Mouse (Mus musculus) ES-E14 (cell line): ENCODE data around the gene Zfp652. TPM values are rescaled to one million over a fixed set of nuclear protein-coding genes. Genes with fewer than 3 reads are reported as not detected.
"Not testable (repeated sequence)": the region's sequence is repeated elsewhere in the genome, so short reads cannot be mapped to it uniquely, and the experiment has no call there.

Source experiments
- DNase-seq: peaks from one replicate; pipeline ENCODE4 v3.0.0-alpha.2; 2013; ENCODE audit warnings: low read depth, low spot score
- H3K27ac ChIP-seq: 2 replicates; pipeline ENCODE4 v1.5.1; 2012; ENCODE audit warnings: low read depth, mild to moderate bottlenecking, low read length, moderate library complexity, mixed read lengths; ENCODE audit not compliant: poor library complexity, insufficient read depth, severe bottlenecking
- H3K36me3 ChIP-seq: 2 replicates; pipeline ENCODE4 v1.6.1; 2012; ENCODE audit warnings: mild to moderate bottlenecking, low read length, moderate library complexity, mixed read lengths; ENCODE audit not compliant: control insufficient read depth, poor library complexity, insufficient read depth, severe bottlenecking
- H3K4me1 ChIP-seq, 2 experiments: fragments of 150-350 bp in 1 of 2; sonication (generic) in 1 of 2; 2 replicates each; pipeline ENCODE4 v1.6.1; 2012; ENCODE audit warnings: low read length in 2 of 2, mild to moderate bottlenecking in 1 of 2, mixed read lengths in 1 of 2; ENCODE audit not compliant: control insufficient read depth in 2 of 2, insufficient read depth in 2 of 2, poor library complexity in 1 of 2
- H3K4me3 ChIP-seq, 2 experiments: fragments of 150-350 bp in 1 of 2; sonication (generic) in 1 of 2; 2 replicates each; pipeline ENCODE4 v1.5.1; 2012; ENCODE audit warnings: low read length in 2 of 2, low read depth in 1 of 2, mild to moderate bottlenecking in 1 of 2, mixed read lengths in 1 of 2; ENCODE audit not compliant: insufficient read depth in 1 of 2, poor library complexity in 1 of 2, severe bottlenecking in 1 of 2
- H3K9ac ChIP-seq: 2 replicates; pipeline ENCODE4 v1.6.1; 2012; ENCODE audit warnings: low read depth, mild to moderate bottlenecking, low read length, mixed read lengths; ENCODE audit not compliant: poor library complexity, insufficient read depth, severe bottlenecking
- H3K9me3 ChIP-seq: fragments of 150-350 bp; sonication (generic); 2 replicates; pipeline ENCODE4 v1.6.1; 2012; ENCODE audit warnings: low read depth, mild to moderate bottlenecking, low read length; ENCODE audit not compliant: control insufficient read depth, insufficient read depth
- CHD2 ChIP-seq: IDR thresholded peaks from 2 replicates; pipeline ENCODE4 v1.6.1; 2014; ENCODE audit warnings: mild to moderate bottlenecking, low read depth, low read length, inconsistent platforms
- HCFC1 ChIP-seq: IDR thresholded peaks from 2 replicates; pipeline ENCODE4 v1.6.1; 2012; ENCODE audit warnings: low read length, inconsistent platforms, borderline replicate concordance; ENCODE audit not compliant: insufficient read depth
- MAFK ChIP-seq: IDR thresholded peaks from 2 replicates; pipeline ENCODE4 v1.6.1; 2014; ENCODE audit warnings: mild to moderate bottlenecking, low read depth, low read length, inconsistent platforms; ENCODE audit not compliant: insufficient read depth
- ZC3H11A ChIP-seq: IDR thresholded peaks from 2 replicates; pipeline ENCODE4 v1.6.1; 2012; ENCODE audit warnings: low read depth, mild to moderate bottlenecking, inconsistent platforms, low read length, borderline replicate concordance
- ZNF384 ChIP-seq: IDR thresholded peaks from 2 replicates; pipeline ENCODE4 v1.6.1; 2012; ENCODE audit warnings: low read depth, low read length, inconsistent platforms
- in situ Hi-C, 2 experiments: fragments of 600-800 bp; cut with MboI; formaldehyde crosslinking; loops; one replicate each; pipeline ENCODE4 v1.15.1; 2025; ENCODE audit warnings: low sequenced_read_pairs in 2 of 2, inconsistent platforms in 1 of 2; ENCODE audit not compliant: unreplicated experiment in 2 of 2
- total RNA-seq: library from RNA; depleted of rRNA; stranded (reverse); fragments of 300-350 nt; gene quantifications from 2 replicates; pipeline ENCODE4 v1.2.3, GENCODE M21; 2012; rRNA removed

The Zfp652 gene
- 26.9 and 47.0 TPM in 2 replicates for total RNA-seq

- no peak for TF ChIP-seq ZNF384
- TF ChIP-seq MAFK, result no peak
- TF ChIP-seq ZC3H11A, result no peak
- no peak for TF ChIP-seq CHD2
- no peak for TF ChIP-seq HCFC1
- H3K27ac ChIP-seq, result peak within 1 kb of the TSS; percentile 83
- H3K9me3 ChIP-seq, result no peaks in the 10 kb centered on the region
- peak within 1 kb of the TSS; percentile 78 for H3K9ac ChIP-seq
- peak; percentile 96 for DNase-seq
- in situ Hi-C loops, result no loop called here
- peaks cover 9 to 22% of the 10 kb centered on the region in 2 experiments for H3K4me1 ChIP-seq
- H3K4me3 ChIP-seq, result peak within 1 kb of the TSS; percentile 74 to 81
- H3K36me3 ChIP-seq, result no peaks in the 10 kb centered on the region
Observed at GRCm38 (mm10) chr11:95712563-95713224, at the start of gene Zfp652. Gene Zfp652 (plus strand): TSS chr11:95712673.

GRCm38 (mm10) chr11:95666529-95667149 is 45.8 kb upstream of the Zfp652 start, which contains the start of gene Phb:
Gene Phb (plus strand): TSS chr11:95666957.
- TF ChIP-seq MAFK, result no peak
- peak; percentile 99 for TF ChIP-seq HCFC1
- TF ChIP-seq CHD2, result peak; percentile 92
- H3K4me1 ChIP-seq, result no peaks in the 10 kb centered on the region
- H3K4me3 ChIP-seq, result peak within 1 kb of the TSS; percentile 88 to 96
- peak; percentile 98 for DNase-seq
- in situ Hi-C loops, result no loop called here
- H3K36me3 ChIP-seq, result peaks cover 30% of the 10 kb centered on the region
- H3K9ac ChIP-seq, result peak within 1 kb of the TSS; percentile 84
- no peaks in the 10 kb centered on the region for H3K9me3 ChIP-seq
- peak within 1 kb of the TSS; percentile 59; the same call in 1 of the 2 replicates for H3K27ac ChIP-seq

- H3K9ac ChIP-seq, result peak overlapping the region; percentile 84
- in situ Hi-C loops, result no loop called here
- no peaks in the 10 kb centered on the region for H3K9me3 ChIP-seq
- peak overlapping the region; percentile 88 to 96 for H3K4me3 ChIP-seq
- H3K36me3 ChIP-seq, result peaks cover 33% of the 10 kb centered on the region
- H3K27ac ChIP-seq, result peak overlapping the region; percentile 59; the same call in 1 of the 2 replicates
- H3K4me1 ChIP-seq, result no peaks in the 10 kb centered on the region
- no peak for TF ChIP-seq CHD2
- no peak for TF ChIP-seq ZNF384
- TF ChIP-seq MAFK, result no peak
- no peak for TF ChIP-seq ZC3H11A
- TF ChIP-seq HCFC1, result no peak
- DNase-seq, result no peak
Observed at GRCm38 (mm10) chr11:95667177-95667576, 45.3 kb upstream of the Zfp652 start.

- H3K9me3 ChIP-seq, H3K27ac ChIP-seq, H3K4me1 ChIP-seq, in situ Hi-C loops, DNase-seq: not testable (repeated sequence)
- Histone ChIP-seq H3K4me3 (peak overlapping the region; percentile 88 to 96; a peak in 3 of 4 replicates), H3K36me3 (peaks cover 37% of the 10 kb centered on the region), H3K9ac (peak overlapping the region; percentile 84; the same call in 1 of the 2 replicates)
Observed at GRCm38 (mm10) chr11:95668086-95668485, 44.4 kb upstream of the Zfp652 start.

- Histone ChIP-seq H3K36me3 (peaks cover 65% of the 10 kb centered on the region), H3K27ac (no peak overlapping the region)
- in situ Hi-C loops, result no loop called here
Observed at GRCm38 (mm10) chr11:95675498-95675897, 37.0 kb upstream of the Zfp652 start.

More at GRCm38 (mm10) chr11:95675498-95675897, 37.0 kb upstream of the Zfp652 start:
- H3K9me3 ChIP-seq, result no peaks in the 10 kb centered on the region
- TF ChIP-seq ZNF384 (no peak), HCFC1 (no peak), CHD2 (no peak)
- peaks cover 0 to 6% of the 10 kb centered on the region in 2 experiments; a peak in 1 of 4 replicates for H3K4me1 ChIP-seq
- H3K9ac ChIP-seq, result no peak overlapping the region
- no peak overlapping the region for H3K4me3 ChIP-seq
- DNase-seq, result no peak
